Mouse (Mus musculus): ENCODE data around the gene Gmip. TPM values are rescaled to one million over a fixed set of nuclear protein-coding genes. Genes with fewer than 3 reads are reported as not detected.

Gene Gmip
- polyA plus RNA-seq, 1 experiment from 2014 or later = 7.5 TPM

DNA sequence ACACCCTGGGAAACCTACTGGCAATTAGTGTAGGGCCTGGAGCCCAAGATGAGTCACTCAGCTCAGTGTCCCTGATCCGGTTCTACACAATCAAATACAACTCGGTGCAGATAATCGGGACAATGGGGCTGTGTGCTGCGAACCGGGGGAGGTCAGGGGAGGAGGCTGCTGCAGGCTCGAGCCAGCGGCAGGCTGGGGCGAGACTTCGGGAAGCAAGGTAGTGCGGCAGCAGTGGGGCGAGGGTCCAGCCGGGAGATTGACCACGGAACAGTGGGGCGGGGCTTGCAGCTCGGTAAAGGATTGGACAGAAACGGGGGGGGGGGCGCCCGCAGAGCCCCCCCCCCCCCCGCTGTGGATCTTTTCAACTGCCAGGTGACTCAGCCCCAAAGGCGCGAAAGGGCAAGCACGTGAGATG lies 13.5 kb downstream of the Gmip start:
- Histone ChIP-seq H3K36me3 (ENCODE audit: control insufficient read depth, insufficient read depth) (peaks cover 14% of the 10 kb centered on the region; the same call in 1 of the 2 replicates), H3K9me3 (ENCODE audit: control insufficient read depth) (no peaks in the 10 kb centered on the region), H3K27me3 (replicated peaks; ENCODE audit: control insufficient read depth, insufficient read depth, low read length) (no peaks in the 10 kb centered on the region), H3K4me2 (replicated peaks; ENCODE audit: low read depth) (peak overlapping the region; percentile 95), H3K4me3 (ENCODE audit: low read depth, low read length) (peak overlapping the region; percentile 55), H3K4me1 (replicated peaks; ENCODE audit: control insufficient read depth, insufficient read depth, low read length) (no peaks in the 10 kb centered on the region), H3K9ac (ENCODE audit: low read depth, low read length) (peak overlapping the region; percentile 53), H3K27ac (ENCODE audit: low read depth, low read length) (no peak overlapping the region)
- peak; percentile 18; the same call in 1 of the 2 replicates for ATAC-seq
- TF ChIP-seq CTCF (IDR thresholded peaks at IDR 0.05; ENCODE audit: low read depth) = no peak
- 0% methylated on average over 11 of the region's 22 CpGs for WGBS

DNA sequence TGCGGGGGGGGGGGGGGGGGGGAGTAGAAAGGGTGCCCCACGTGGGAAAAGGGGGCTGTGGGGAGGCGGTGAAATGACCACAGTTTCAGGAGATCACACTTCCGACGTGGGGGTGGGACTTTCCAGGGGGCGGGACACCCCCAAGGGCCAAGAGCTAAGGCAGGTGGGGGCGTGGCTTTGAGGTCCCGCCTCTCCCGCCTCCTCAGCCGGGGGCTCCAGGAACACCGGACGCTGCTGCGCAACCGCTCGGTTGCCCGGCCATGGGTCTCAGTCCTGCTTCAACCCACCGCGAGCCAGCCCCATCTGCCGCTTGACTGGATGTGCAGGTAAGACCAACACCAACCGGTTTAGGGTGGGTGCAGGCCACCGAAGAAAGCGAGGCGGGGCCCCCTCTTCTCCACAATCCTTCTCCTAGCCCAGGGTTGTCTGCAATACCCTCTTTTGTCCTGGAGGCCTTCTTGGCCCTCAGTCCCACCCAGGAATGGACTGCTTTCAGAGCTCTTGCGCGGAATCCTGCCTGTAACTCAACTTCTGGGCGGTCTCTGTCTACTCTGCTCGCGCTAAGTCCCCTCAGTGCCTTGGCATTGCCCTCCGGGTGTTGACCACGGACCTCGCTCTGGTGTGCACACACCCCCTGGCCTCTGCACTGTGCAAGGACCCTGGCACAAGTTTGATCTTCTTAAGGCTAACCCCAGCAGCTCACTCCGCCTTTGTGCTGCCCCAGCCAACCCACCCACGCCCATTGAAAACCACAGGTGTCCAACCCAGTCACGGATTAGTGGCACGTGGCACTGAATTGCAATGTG lies 14.1 kb downstream of the Gmip start, which contains the start of gene Lpar2:
TSS of gene Lpar2 (plus strand) at position 44 of the 806 bp plus-strand sequence.
- Histone ChIP-seq H3K36me3 (ENCODE audit: control insufficient read depth, insufficient read depth) (peaks cover 9% of the 10 kb centered on the region; the same call in 1 of the 2 replicates), H3K27me3 (replicated peaks; ENCODE audit: control insufficient read depth, insufficient read depth, low read length) (no peaks in the 10 kb centered on the region), H3K9ac (ENCODE audit: low read depth, low read length) (peak within 1 kb of the TSS; percentile 53), H3K4me1 (replicated peaks; ENCODE audit: control insufficient read depth, insufficient read depth, low read length) (no peaks in the 10 kb centered on the region), H3K9me3 (ENCODE audit: control insufficient read depth) (no peaks in the 10 kb centered on the region), H3K4me2 (replicated peaks; ENCODE audit: low read depth) (peak within 1 kb of the TSS; percentile 95), H3K27ac (ENCODE audit: low read depth, low read length) (no peak within 1 kb of the TSS), H3K4me3 (ENCODE audit: low read depth, low read length) (peak within 1 kb of the TSS; percentile 55)
- ATAC-seq = peak; percentile 59
- 3% methylated on average over 33 of the region's 35 CpGs for WGBS
- TF ChIP-seq CTCF (IDR thresholded peaks at IDR 0.05; ENCODE audit: low read depth) = 0 out of 2 replicates have a peak, but pooled peaks have one; percentile 13

DNA sequence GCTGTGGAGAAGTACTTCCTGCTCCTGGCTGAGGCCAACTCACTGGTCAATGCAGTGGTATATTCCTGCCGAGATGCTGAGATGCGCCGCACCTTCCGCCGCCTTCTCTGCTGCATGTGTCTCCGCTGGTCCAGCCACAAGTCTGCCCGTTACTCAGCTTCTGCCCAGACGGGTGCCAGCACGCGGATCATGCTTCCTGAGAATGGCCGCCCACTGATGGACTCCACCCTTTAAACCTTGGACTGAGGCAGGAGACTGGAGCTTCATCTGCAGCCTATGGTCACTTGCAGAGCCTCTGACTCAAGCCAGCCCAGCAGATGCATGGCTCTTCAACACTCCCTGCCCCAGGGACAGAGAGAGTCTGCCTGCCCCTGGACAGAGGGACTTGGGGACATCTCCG lies 17.9 kb downstream of the Gmip start:
- ATAC-seq = no peak
- Histone ChIP-seq H3K9me3 (ENCODE audit: control insufficient read depth) (no peaks in the 10 kb centered on the region), H3K4me3 (ENCODE audit: low read depth, low read length) (no peak overlapping the region), H3K27ac (ENCODE audit: low read depth, low read length) (no peak overlapping the region), H3K4me2 (replicated peaks; ENCODE audit: low read depth) (no peak overlapping the region), H3K9ac (ENCODE audit: low read depth, low read length) (no peak overlapping the region), H3K36me3 (ENCODE audit: control insufficient read depth, insufficient read depth) (no peaks in the 10 kb centered on the region), H3K27me3 (replicated peaks; ENCODE audit: control insufficient read depth, insufficient read depth, low read length) (no peaks in the 10 kb centered on the region), H3K4me1 (replicated peaks; ENCODE audit: control insufficient read depth, insufficient read depth, low read length) (no peaks in the 10 kb centered on the region)
- WGBS = 83% methylated on average over 12 of the region's 12 CpGs
- TF ChIP-seq CTCF (IDR thresholded peaks at IDR 0.05; ENCODE audit: low read depth) = no peak

DNA sequence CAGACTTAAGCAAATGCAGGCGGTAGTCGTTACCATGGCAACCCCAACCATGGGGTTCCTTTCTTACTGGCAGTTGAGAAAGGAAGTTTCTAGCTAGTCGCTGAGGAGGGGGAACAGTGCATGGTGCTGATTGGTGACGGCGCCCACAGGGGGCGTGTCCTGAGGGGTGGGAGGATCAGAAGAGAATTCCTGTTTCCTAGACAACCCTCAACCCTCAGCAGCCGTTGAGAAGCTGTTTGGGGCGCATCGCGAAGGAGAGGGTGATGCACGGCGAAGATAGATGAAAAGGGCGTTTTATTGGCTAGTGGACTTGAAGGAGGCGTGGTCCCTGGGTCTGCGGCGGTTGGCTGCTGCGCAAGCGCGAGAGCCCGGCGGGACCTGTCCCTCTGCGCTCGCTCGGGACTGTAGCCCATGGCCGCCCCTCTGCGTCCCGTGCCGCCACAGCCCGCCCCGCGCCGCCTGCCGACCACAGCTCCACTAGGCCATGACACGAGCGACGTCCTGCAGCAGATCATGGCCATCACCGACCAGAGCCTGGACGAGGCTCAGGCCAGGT lies 23.9 kb downstream of the Gmip start, which contains the start of gene Pbx4:
TSS of gene Pbx4 (plus strand) at position 194 of the 556 bp plus-strand sequence.
- Histone ChIP-seq H3K4me2 (replicated peaks; ENCODE audit: low read depth) (peak within 1 kb of the TSS; percentile 83), H3K4me3 (ENCODE audit: low read depth, low read length) (peak within 1 kb of the TSS; percentile 54), H3K27me3 (replicated peaks; ENCODE audit: control insufficient read depth, insufficient read depth, low read length) (no peaks in the 10 kb centered on the region), H3K27ac (ENCODE audit: low read depth, low read length) (no peak within 1 kb of the TSS), H3K4me1 (replicated peaks; ENCODE audit: control insufficient read depth, insufficient read depth, low read length) (0 out of 2 replicates have a peak, but pooled peaks cover 3% of the 10 kb centered on the region), H3K9me3 (ENCODE audit: control insufficient read depth) (no peaks in the 10 kb centered on the region), H3K36me3 (ENCODE audit: control insufficient read depth, insufficient read depth) (no peaks in the 10 kb centered on the region), H3K9ac (ENCODE audit: low read depth, low read length) (0 out of 2 replicates have a peak within 1 kb of the TSS, but pooled peaks have one; percentile 4)
- WGBS = under 1% methylated on average over 38 of the region's 38 CpGs
- peak; percentile 68 for ATAC-seq
- TF ChIP-seq CTCF (IDR thresholded peaks at IDR 0.05; ENCODE audit: low read depth) = peak; percentile 55

DNA sequence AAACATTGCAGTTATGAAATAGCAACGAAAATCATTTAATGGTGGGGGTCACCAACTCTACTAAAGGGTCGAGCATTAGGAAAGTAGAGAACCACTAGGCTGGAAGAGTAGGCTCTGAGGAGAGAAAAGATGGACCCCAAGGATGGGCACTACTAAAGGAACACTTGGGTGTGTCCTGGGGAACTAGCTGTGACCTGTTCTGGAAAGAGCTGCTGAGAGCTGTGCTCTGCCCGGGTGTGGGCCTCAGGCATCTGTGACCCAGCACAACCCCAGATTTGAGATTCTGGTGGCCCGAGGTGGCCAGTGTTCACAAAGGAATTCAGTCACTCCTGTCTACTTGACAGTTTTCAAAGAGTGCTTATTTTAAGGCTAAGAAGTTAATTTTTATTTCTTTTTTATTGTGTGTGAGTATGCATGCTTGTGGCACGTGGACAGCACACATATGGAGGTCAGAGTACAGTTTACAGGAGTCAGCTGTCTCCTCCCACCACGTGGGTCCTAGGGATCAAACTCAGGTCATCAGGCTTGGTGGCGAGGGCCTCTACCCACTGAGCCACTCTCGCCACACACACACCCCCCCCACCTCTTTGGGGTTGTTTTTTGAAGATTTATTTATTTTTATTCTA lies 28.7 kb downstream of the Gmip start:
- no peaks in the 10 kb centered on the region for H3K36me3 ChIP-seq (ENCODE audit: control insufficient read depth, insufficient read depth)
- H3K4me2 ChIP-seq (replicated peaks; ENCODE audit: low read depth) = no peak overlapping the region
- no peak overlapping the region for H3K27ac ChIP-seq (ENCODE audit: low read depth, low read length)
- H3K4me3 ChIP-seq (ENCODE audit: low read depth, low read length) = no peak overlapping the region
- WGBS = 43% methylated on average over 8 of the region's 8 CpGs
- H3K9ac ChIP-seq (ENCODE audit: low read depth, low read length) = no peak overlapping the region
- H3K27me3 ChIP-seq (replicated peaks; ENCODE audit: control insufficient read depth, insufficient read depth, low read length) = no peaks in the 10 kb centered on the region
- TF ChIP-seq CTCF (IDR thresholded peaks at IDR 0.05; ENCODE audit: low read depth) = no peak
- 0 out of 2 replicates have a peak, but pooled peaks cover 3% of the 10 kb centered on the region for H3K4me1 ChIP-seq (replicated peaks; ENCODE audit: control insufficient read depth, insufficient read depth, low read length)
- peak; percentile 78 for ATAC-seq
- H3K9me3 ChIP-seq (ENCODE audit: control insufficient read depth) = no peaks in the 10 kb centered on the region

Measured in intestine, postnatal 0 days (tissue).